ENCODE assay signal across 8 mouse cellular contexts in the genomic region with DNA sequence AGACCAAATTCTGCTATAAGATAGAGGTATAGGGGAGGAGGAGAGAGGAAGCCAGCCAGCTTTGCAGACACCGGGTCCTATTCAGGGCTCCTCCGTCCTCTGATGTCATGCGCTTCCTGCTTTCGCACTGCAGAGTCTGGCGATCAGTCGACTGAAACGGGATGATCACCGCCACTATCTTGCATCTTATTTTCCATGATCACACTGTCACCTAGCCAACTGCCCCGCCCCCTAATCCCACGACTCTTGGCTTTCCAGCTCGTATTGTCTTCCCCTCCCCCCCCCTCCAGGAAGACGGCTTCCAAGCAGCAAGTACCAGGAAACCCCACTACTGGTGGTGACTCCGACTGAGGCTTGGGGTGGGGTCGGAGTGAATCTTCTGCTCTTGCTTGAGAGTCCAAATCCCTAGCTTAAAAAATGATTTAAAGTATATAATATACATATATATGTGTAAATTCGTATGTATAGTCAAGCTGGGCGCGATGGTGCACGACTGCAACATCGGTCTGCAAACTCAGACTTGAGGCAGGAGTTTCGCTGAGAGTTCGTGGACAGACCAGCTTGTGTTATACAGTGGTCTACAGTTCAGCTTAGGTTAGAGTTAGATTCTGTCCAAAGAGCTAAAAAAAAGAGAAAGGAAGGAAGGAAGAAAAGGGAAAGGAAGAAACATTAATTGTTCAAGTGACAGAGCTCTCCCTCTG.
DNase-seq lines count a peak whose midpoint lies in the region; ATAC-seq lines count a peak whose summit lies in the region.

No protein-coding gene starts in this region.

- no peaks in the 10 kb centered on the region for H3K27me3 ChIP-seq in intestine, embryonic 15.5 days (replicated peaks)
- H3K27me3 ChIP-seq in limb, embryonic 13.5 days, result peaks cover 20% of the 10 kb centered on the region
- H3K27me3 ChIP-seq in midbrain, embryonic 14.5 days (ENCODE audit: control insufficient read depth, insufficient read depth, low read length), result no peaks in the 10 kb centered on the region

- H3K4me2 ChIP-seq in intestine, embryonic 15.5 days (replicated peaks), result peak overlapping the region; percentile 87
- peak overlapping the region; percentile 87 for H3K4me2 ChIP-seq in limb, embryonic 13.5 days (replicated peaks)
- H3K4me2 ChIP-seq in midbrain, embryonic 14.5 days (ENCODE audit: low read length), result peak overlapping the region; percentile 87

- peaks cover 13% of the 10 kb centered on the region for H3K4me1 ChIP-seq in intestine, embryonic 15.5 days (replicated peaks)
- no peaks in the 10 kb centered on the region; the same call in 1 of the 2 replicates for H3K4me1 ChIP-seq in limb, embryonic 13.5 days
- no peaks in the 10 kb centered on the region for H3K4me1 ChIP-seq in midbrain, embryonic 14.5 days (ENCODE audit: control insufficient read depth, insufficient read depth, low read length)

- WGBS in intestine, embryonic 15.5 days, result 1% methylated on average over 21 of the region's 21 CpGs
- WGBS in limb, embryonic 13.5 days, result under 1% methylated on average over 21 of the region's 21 CpGs
- under 1% methylated on average over 20 of the region's 21 CpGs for WGBS in midbrain, embryonic 14.5 days

- peak overlapping the region; percentile 66 for H3K27ac ChIP-seq in intestine, embryonic 15.5 days
- H3K27ac ChIP-seq in limb, embryonic 13.5 days, result peak overlapping the region; percentile 3; the same call in 1 of the 2 replicates
- peak overlapping the region; percentile 83 for H3K27ac ChIP-seq in midbrain, embryonic 14.5 days (replicated peaks; ENCODE audit: low read depth, low read length)

- peak; percentile 47 to 52 for DNase-seq in left cerebral cortex, adult 18-20 months (ENCODE audit: low spot score in 2 of 2)
- no peak for DNase-seq in left cerebral cortex, adult 11 months (ENCODE audit: low spot score)
- peak; percentile 71 for DNase-seq in embryo, embryonic 10 days (ENCODE audit: low spot score)
- DNase-seq in gastrocnemius, postnatal 4 days (ENCODE audit: low spot score in 2 of 2), result peak; percentile 33 to 70
- DNase-seq in midbrain, embryonic 14.5 days, result peak; percentile 77
- DNase-seq in spleen, postnatal 10 days (ENCODE audit: low spot score in 2 of 2), result peak; percentile 31 to 60

- ATAC-seq in intestine, embryonic 15.5 days, result peak; percentile 36
- peak; percentile 46 for ATAC-seq in limb, embryonic 13.5 days (ENCODE audit: low FRiP score, low read depth)
- peak; percentile 43 for ATAC-seq in midbrain, embryonic 14.5 days (ENCODE audit: low FRiP score, low TSS enrichment)

- peak overlapping the region; percentile 46 for H3K9ac ChIP-seq in intestine, embryonic 15.5 days
- peak overlapping the region; percentile 26; the same call in 1 of the 2 replicates for H3K9ac ChIP-seq in limb, embryonic 13.5 days
- H3K9ac ChIP-seq in midbrain, embryonic 14.5 days (replicated peaks; ENCODE audit: low read length), result peak overlapping the region; percentile 49

- H3K9me3 ChIP-seq in intestine, embryonic 15.5 days, result no peaks in the 10 kb centered on the region
- no peaks in the 10 kb centered on the region for H3K9me3 ChIP-seq in limb, embryonic 13.5 days
- no peaks in the 10 kb centered on the region for H3K9me3 ChIP-seq in midbrain, embryonic 14.5 days (ENCODE audit: control insufficient read depth, low read length)

- peak overlapping the region; percentile 44 for H3K4me3 ChIP-seq in intestine, embryonic 15.5 days (replicated peaks)
- peak overlapping the region; percentile 53 for H3K4me3 ChIP-seq in limb, embryonic 13.5 days
- H3K4me3 ChIP-seq in midbrain, embryonic 14.5 days (replicated peaks; ENCODE audit: low read depth, low read length), result peak overlapping the region; percentile 49

- H3K36me3 ChIP-seq in intestine, embryonic 15.5 days, result no peaks in the 10 kb centered on the region
- no peaks in the 10 kb centered on the region for H3K36me3 ChIP-seq in limb, embryonic 13.5 days
- no peaks in the 10 kb centered on the region for H3K36me3 ChIP-seq in midbrain, embryonic 14.5 days (ENCODE audit: control insufficient read depth, insufficient read depth, low read length)

Comparison
In these comparisons a context has a peak if more than half of its experiments do, and no peak if none do; other contexts are left out.
1. H3K27ac ChIP-seq: peak in every context shown above with its lines; median percentile 83 in midbrain, embryonic 14.5 days; 66 in intestine, embryonic 15.5 days; 3 in limb, embryonic 13.5 days.